Mouse (Mus musculus) left cerebral cortex, postnatal 25 days (tissue): ENCODE data around the gene Hoxd8. TPM values are rescaled to one million over a fixed set of nuclear protein-coding genes. Genes with fewer than 3 reads are reported as not detected.

Experiments
- DNase-seq, 2 experiments: peaks; one replicate each; pipeline ENCODE4 v3.0.0; 2022; ENCODE audit warnings: low spot score in 2 of 2, mixed read lengths in 1 of 2
- intact Hi-C: fragments of 180-260 bp; cut with DNase I; formaldehyde crosslinking; loops from one replicate; pipeline ENCODE4 v1.15.1; 2025
- total RNA-seq, 2 experiments: library from RNA; stranded (reverse); gene quantifications; 2 replicates each; pipeline ENCODE4 v1.2.3; 2021

Gene Hoxd8
- total RNA-seq, 2 experiments from 2014 or later, result 0.14 TPM; not detected in 1

DNA sequence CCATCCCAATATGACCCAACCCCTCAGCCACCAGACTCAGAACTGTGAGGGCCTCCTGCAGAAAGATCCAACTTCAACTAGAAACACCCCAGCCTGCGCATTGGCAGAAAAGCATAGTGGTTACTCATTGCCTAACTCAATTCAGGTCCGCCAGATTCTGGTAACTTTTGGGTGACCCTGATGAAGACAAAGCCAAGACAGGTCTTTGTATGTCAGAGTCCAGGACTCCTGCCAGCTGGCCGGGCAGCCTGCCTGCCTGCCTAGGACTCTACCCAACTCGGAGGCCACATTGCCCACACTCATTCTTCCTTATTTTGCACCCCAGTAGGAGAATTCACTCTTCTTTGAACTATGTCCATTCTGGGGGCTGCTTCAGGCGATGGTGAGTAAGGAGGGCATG is 22.1 kb downstream of the Hoxd8 start, which contains the start of gene Gm28230:
Gene Gm28230 (plus strand): TSS at position 178 of the 400 bp plus-strand sequence.
- DNase-seq, result no peak
- intact Hi-C loops, result no loop called here

DNA sequence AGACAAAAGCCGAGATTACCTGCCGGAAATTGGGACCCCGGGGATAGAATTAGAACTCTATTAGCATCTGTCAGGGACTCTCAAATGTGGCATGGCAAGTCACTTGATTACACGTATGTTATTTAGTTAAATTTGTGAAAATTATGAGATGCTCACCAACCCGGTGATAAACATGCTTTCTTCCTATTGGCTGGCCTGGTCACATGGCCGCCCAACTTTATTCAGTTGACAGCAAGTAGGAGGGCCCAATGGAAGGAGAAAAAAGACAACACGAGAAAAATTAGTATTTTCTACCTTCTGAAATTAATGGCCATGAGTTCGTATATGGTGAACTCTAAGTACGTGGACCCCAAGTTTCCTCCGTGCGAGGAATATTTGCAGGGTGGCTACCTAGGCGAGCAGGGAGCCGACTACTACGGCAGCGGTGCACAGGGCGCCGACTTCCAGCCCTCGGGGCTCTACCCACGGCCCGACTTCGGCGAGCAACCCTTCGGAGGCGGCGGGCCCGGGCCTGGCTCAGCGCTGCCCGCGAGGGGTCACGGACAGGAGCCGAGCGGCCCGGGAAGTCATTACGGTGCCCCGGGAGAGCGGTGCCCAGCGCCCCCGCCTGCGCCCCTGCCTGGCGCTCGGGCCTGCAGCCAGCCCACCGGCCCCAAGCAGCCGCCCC is 22.7 kb downstream of the Hoxd8 start:
- intact Hi-C loops, result no loop called here
- no peak for DNase-seq

DNA sequence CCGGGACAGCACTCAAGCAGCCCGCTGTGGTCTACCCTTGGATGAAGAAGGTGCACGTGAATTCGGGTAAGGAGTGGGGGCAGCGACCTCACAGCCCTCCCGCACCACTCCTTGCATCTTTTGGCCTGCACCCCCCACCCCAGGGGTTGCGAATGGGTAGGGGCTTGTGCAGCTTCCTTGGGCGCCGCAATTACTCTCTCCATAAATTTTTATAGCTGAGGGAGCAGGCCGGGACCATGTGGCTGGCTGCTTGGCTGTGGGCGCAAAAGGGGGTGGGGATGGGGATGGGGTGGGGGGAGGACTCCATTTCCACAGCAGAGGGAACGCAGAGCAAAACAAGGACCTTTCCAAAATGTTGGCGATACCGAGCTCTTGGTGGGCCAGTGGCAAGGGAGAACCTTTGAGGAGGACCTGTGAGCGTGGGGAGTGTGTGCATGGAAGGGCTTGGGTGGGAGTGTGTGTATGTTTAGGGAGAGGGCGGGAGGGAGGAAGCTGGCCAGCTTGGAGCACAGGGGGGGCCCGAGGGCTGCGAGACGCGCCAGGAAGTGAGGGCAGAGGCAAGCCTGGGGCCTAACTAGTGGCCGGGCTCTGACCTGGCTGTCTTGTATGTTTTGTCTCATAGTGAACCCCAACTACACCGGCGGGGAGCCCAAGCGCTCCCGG is 23.4 kb downstream of the Hoxd8 start:
- intact Hi-C loops, result no loop called here
- no peak for DNase-seq

DNA sequence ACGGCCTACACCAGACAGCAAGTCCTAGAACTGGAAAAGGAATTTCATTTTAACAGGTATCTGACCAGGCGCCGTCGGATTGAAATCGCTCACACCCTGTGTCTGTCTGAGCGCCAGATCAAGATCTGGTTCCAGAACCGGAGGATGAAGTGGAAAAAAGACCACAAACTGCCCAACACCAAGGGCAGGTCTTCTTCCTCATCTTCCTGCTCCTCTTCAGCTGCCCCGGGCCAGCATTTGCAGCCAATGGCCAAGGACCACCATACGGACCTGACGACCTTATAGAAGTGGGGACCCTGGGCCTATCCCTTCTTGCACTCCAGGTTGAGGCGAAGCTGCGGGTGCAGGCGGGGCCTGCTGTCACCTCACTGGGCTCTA is 23.9 kb downstream of the Hoxd8 start:
- intact Hi-C loops, result no loop called here
- no peak for DNase-seq

DNA sequence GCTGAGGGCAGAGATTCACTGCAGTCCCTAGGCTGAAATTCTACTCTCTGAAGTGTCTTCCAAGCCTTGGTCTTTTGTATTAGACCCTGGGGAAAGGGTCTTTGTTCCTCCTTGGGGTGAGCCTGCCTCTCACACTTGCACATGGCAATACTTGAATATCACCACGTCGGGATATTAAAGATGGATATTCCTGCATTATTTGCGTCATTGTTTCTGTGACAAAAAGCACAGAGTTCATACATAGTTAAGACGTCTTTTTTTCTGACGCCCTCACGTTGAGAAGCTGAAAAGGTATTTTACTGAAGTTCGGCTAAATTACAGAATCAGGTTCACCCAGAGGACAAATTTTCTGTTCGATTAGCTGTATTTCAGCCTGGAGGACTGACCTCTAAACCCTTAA is 25.9 kb downstream of the Hoxd8 start:
- intact Hi-C loops, result loop anchor here (10.0 kb wide), 1 partner anchor 1456 kb away; the partner anchor contains the start of gene Sp9
- no peak for DNase-seq

DNA sequence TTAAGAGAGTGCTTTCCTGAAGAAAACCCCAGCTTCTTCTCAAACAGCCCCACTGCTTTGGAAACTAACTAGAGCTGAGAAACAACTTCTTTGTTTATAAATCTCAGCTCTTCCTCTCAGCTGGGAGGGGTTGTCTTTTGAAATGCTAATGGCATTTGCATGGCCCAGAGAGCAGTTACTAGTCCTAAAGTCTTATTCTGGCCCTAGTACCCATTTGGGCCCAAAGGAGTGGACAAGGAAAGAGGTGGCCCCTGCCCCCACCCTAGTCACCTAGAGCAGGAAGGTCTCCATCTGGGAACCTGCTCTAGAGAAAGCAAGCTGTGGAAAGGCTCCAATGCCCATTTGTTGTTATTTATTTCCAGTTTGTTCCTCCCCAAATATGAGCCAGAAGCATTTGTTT is 26.6 kb downstream of the Hoxd8 start:
- intact Hi-C loops, result loop anchor here (10.0 kb wide), 1 partner anchor 1456 kb away; the partner anchor contains the start of gene Sp9
- no peak for DNase-seq

DNA sequence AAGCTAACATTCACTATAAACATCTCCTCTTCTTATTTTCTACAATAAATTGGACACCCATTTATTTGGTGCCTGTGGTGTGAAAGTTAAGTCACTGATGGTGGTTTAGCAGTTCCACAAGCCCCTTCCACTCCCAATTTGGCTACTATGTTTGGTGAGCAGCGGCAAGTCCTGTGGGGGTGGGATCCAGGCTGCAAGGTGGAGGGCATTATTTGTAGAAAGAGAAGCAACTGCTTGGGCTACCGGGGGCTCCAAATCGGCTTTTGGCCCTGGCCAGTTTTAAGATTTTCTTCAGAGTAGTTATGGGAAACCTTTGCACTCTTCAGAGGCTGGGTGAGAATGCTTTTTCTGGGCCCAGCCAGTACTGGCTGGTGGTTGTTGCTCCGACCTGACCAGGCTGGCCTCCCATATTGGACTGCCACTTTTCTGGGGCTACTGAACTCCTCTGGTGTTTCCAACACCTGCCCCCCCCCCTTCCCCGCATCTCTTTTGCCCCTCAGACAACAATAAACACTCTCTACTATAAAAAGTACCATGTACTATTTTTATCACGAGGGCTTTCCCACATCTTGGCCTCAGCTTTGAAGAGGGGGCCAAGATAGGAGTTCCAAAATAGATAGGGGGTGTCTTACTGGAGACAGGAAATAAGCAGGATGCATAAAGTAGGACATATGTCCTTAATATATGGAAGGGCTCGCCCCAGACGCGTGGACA is 27.5 kb downstream of the Hoxd8 start:
- no peak for DNase-seq
- intact Hi-C loops, result loop anchor here (10.0 kb wide), 1 partner anchor 1457 kb away; the partner anchor contains the start of gene Sp9

DNA sequence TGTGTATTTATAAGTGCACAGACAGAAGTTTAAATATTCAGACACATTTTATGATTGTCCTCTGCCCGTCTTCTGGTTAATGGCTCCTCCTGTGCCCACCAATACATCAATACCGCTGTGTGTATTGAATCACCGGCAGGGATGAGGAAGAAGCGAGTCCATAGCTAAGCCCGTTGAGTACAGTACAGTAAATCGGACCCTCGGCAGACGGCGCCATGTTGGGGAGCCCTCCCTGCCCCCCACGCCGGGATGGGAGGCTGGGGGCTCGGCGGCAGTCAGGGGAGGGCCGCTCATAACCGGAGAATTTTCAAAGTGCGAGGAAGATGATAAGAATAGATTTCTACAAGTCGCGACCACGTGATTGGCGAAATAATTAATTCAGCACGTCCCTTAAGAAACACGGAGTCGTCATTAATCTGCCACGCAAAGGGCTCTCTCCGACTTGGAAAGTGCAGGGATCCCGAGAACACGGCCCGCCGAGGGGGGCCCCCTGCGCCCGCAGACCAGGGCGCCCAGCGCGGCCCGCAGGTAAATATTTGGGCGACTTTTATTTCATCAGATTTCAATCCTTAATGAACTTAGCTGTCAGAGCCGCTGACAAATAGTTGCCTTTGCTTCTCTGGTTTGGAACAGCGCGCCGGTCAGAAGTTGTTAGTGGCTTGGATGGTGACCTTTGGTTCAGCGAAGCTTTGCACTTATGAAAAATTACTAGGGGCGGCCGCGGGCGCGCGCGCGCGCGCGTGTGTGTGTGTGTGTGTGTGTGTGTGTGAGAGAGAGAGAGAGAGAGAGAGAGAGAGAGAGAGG is 28.3 kb downstream of the Hoxd8 start:
- no peak for DNase-seq
- intact Hi-C loops, result loop anchor here (10.0 kb wide), 1 partner anchor 1458 kb away; the partner anchor contains the start of gene Sp9

DNA sequence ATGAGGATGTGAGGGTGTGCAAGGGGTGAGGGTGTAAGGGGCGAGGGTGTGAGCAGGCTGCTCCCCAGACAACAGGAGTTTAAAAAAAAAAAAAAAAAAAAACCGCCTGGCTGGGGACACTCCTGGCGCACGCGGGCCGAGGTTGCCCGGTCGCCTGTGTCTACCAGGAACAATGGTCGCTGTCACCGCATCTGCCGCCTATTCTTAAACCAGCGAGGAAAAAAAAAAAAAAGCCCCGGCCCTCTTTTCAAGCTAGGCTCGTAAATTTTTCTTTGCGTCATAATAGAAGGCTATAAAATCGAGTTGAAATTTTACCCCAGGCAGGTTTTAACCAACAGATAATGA is 28.9 kb downstream of the Hoxd8 start:
- intact Hi-C loops, result loop anchor here (10.0 kb wide), 1 partner anchor 1458 kb away; the partner anchor contains the start of gene Sp9
- DNase-seq, result no peak

DNA sequence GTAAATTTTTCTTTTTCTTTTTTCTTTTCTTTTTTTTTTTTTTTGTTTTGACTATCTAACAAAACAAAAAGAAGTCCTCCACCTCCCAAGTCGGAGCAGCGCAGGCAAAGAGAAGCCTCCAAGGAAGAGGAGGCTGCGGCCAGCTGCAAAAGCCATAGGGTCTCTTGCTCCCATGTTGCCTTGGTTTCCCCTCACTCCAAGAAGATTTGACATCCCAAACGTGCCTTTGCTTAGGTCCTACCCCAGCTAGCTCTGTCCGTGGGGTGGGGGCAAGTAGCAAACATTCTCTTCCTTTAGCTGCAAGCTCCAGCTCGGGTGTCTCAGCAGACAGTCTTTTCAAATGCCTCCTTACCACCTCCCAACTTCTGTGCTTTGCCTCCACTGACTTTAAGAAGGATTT is 29.4 kb downstream of the Hoxd8 start:
- intact Hi-C loops, result loop anchor here (10.0 kb wide), 1 partner anchor 1459 kb away; the partner anchor contains the start of gene Sp9
- DNase-seq, result no peak

DNA sequence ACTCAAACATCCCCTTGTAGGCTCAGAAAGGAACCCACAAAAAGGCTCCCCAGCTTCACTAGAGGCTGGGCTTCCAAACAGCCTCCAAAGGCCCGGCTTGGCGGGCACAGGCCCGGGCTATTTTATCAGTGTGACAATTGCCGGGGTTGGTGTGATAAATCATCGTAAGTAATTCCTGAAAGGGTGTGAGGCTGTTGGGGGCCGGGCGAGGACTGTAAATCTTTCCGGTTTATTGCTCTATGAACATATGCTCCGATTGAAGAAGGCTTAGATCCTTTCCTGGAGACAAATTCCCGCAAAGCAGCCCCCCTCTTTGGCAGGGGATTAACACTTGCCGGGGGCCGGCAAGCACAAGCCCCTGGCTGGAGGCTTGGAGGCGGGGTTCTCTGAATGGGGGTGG is 30.0 kb downstream of the Hoxd8 start:
- intact Hi-C loops, result loop anchor here (10.0 kb wide), 1 partner anchor 1460 kb away; the partner anchor contains the start of gene Sp9
- DNase-seq, result no peak

DNA sequence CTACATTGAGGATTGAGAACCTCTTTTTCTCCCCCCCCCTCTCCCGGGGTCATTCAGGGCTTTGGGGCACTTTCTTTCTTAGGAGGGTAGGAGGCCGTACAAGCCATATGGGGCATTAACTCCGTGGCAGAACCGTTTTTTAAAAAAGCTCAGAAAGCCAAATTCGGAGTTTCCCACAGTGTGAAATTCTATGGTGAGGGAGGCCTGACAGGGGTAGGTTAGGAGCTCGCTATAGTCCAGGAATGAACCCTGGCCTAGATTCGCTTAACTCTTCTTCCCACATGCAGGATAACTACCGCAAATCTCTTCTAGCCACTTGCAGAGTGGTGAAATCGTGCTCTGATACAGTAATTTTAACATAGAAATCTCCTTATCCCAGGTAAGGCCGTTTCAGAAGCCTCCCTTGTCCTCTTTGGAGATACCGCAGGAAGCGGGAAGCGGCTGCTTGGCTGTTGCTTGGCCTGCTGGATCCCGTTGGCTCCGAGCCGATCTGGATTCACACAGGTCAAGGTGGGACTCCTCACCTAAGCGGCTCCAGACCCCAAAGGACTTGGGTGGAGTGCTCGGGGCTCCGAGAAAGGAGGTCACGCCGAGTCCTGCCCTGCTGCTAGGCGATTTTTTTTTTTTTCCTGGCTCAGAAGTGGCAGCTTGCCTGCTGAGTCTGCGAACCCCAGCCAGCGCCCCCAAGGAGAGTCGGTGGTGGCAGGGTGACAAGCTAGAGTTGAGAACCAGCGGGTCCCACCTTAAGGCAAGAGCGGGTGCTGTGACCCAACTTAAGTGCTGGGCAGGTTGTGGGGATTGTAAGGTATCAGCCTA is 30.8 kb downstream of the Hoxd8 start:
- no peak for DNase-seq
- intact Hi-C loops, result loop anchor here (10.0 kb wide), 1 partner anchor 1460 kb away; the partner anchor contains the start of gene Sp9

DNA sequence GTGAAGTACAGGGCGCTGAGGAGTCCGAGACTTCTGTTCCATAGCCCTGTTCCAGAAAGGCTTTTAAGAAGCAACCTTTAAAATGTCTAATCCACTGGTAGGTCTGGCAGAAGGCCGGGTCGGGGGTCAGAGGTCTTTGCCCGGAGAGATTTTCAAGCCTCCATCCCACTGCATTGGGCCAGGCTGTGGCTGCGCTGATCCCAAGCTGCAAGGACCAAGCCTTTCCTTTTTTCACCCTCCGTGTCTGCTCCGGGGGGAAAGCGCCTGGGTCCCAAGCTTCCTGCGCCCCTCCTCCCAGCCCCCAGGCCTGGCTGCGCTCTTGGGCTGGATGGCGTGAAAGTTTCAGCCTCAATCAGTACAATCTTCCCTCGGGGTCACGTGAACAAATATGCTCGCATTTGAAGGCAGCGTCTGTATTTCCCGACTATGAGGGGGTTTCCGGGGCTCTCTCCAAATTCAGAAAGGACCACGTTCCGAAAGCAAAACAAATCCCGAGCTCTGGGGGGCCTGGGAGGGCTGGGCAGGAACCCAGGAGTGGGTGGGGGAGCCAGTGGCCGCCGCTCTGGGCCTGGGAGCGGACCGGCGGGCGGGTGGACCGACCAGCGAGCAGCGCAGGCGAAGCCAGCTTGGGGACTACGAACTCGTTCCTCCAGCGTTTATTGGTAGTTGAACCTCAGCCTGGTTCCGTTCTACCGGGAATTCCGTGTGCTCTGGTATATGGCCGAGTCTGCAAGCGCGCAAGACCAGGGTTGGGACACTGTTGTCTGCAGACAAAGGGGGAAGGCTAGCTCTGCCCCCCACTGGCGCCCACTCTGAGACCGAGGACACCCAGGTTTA is 31.7 kb downstream of the Hoxd8 start:
- intact Hi-C loops, result loop anchor here (10.0 kb wide), 1 partner anchor 1461 kb away; the partner anchor contains the start of gene Sp9
- DNase-seq, result no peak

DNA sequence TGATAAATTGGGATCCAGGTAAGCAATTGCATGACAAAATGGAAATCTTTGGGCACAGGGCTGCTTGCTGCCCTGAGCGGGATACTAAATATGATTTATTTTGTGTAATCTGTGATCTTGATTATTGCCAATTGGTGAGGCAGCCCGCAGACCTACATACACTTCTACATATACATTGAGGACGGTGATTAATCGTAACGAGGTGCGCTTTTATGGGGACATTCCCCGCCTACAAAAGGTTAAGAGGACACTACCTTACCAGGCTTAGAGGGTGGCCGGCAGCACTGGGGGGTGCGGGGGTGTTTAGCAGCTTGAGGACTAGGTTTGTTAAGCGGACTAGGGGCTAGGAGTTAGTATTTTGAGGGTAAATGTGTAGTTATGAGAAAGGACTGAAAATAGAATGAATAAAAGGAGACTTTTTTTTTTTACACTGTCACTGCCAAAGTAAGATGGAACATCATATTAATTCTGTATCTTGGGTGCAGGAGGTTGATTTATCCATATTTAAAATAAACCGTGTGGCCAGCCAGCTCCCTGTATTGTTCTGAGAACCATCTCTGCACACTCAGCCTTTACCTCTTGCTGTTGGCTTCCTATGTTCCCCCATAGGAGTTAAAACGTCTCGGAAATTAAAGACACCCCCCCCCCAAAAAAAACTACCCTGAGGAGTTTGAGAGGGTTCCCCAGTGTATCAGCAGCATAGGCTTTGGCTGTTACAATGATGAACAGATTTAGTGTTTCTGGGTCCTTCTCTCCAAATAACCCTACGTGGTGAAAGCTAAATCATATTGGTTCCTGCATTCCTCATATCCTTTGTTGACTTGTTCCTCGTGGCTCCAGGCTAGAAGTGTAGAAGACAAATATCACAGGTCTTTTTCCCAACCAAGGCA is 32.5 kb downstream of the Hoxd8 start:
- DNase-seq, result no peak
- intact Hi-C loops, result loop anchor here (10.0 kb wide), 1 partner anchor 1462 kb away; the partner anchor contains the start of gene Sp9

DNA sequence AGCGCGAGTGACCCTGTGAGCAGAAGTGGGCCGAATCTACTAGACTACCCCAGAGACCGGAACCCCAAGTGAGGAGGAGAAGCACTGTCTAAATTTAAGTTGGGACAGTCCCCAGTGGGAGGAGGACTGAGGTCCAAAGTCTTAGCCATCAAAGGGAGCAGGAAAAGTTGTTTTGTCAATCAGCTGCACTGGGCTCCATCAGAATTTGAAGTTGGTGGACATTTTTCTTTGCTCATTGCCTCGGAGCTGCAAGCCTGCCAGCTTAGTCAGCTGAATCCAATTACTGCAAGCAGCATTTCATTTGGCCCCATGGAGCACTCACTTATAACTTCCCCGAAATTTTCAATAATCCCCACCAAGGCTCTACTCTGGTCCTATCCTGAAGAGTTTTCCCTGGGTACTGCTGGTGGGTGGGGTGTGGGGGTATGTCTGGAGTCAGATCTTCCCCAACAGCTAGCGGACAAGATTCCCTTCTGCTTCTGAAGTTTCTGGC is 33.2 kb downstream of the Hoxd8 start:
- DNase-seq, result no peak
- intact Hi-C loops, result loop anchor here (10.0 kb wide), 1 partner anchor 1463 kb away; the partner anchor contains the start of gene Sp9
